Mouse (Mus musculus) cerebellum, adult 2 months (tissue): ENCODE measurements around the gene Ier5l.

Experiments
- CTCF ChIP-seq: fragments of 200-500 bp; IDR thresholded peaks from 2 replicates; pipeline ENCODE4 v1.5.1; 2011; ENCODE audit warnings: low read depth, mild to moderate bottlenecking, control low read depth, low read length, moderate library complexity, borderline replicate concordance; ENCODE audit not compliant: insufficient read depth
- POLR2A ChIP-seq: fragments of 200-500 bp; IDR thresholded peaks from 2 replicates; pipeline ENCODE4 v1.6.1; 2011; ENCODE audit warnings: low read length, control low read depth, borderline replicate concordance; ENCODE audit not compliant: insufficient read depth

GRCm38 (mm10) chr2:30487597-30487996 is 13.6 kb upstream of the Ier5l start:
- TF ChIP-seq POLR2A = no peak
- no peak for TF ChIP-seq CTCF
